Mouse (Mus musculus): ENCODE data around the gene Gnao1. TPM values are rescaled to one million over a fixed set of nuclear protein-coding genes. Genes with fewer than 3 reads are reported as not detected.

The Gnao1 gene
- polyA plus RNA-seq, 2 experiments, result 4.3 to 13.5 TPM

DNA sequence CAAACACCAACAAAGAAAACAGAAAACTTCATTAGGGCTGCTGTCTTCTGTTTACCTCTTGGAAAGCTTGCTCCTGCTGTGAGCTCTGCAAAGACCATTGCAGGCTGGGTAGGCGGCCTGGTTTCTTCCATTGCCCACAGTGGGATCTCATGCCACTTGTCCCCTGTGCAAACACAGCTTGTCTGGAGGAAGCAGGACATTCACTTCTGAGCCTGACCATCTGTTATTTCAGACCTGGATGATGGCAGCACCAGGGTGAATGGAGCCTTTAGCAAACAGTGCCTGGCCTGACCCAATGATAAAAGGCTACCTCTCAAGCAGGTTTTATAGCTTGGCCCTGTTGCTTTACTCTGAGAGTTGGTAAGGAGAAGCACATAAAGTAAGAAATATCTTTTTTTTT lies 35.4 kb downstream of the Gnao1 start:
- ATAC-seq (ENCODE audit: low FRiP score, low read depth), result no peak

DNA sequence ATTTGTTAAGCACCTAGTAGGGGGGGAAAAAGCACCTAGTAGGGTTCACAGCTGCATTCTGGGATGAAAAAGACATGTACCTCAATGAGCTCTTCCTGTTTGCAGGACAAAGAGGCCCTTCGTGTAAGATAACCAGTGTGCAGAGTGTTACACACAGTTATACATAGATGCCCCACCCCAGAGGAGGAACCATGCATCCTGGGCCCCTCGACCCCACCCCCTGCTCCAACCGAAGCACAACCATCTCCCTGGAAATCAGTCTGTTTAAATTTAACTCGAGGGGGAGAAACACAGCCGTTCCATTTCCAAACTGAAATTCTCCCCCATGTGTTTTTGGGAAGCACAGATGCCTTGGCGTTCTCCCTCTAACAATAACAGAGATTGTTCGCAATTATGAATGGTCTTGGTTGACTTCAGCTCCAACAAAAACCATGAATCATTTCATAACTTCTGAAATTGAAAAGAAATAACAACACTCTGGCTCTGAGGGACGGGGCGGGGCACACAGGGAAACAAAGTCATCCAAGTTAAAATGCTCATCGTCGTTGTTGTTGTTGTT lies 42.4 kb downstream of the Gnao1 start:
- no peaks in the 10 kb centered on the region for H3K27me3 ChIP-seq (ENCODE audit: control insufficient read depth, insufficient read depth, low read length)
- ATAC-seq (ENCODE audit: low FRiP score, low read depth) (no peak), DNase-seq (ENCODE audit: low spot score) (no peak)
- no peak overlapping the region for H3K4me3 ChIP-seq (replicated peaks; ENCODE audit: low read length)
- no peak for TF ChIP-seq POLR2A (IDR thresholded peaks at IDR 0.05; ENCODE audit: borderline replicate concordance, extremely low read depth, insufficient read depth, insufficient read length)
- no peaks in the 10 kb centered on the region for H3K4me1 ChIP-seq (ENCODE audit: control insufficient read depth, insufficient read depth, low read length)
- 78% methylated on average over 11 of the region's 11 CpGs for WGBS
- no peak overlapping the region for H3K4me2 ChIP-seq (replicated peaks; ENCODE audit: low read depth, low read length, severe bottlenecking)
- H3K36me3 ChIP-seq (ENCODE audit: control insufficient read depth, insufficient read depth, low read length), result no peaks in the 10 kb centered on the region
- H3K27ac ChIP-seq (replicated peaks; ENCODE audit: low read depth, low read length), result no peak overlapping the region
- H3K9me3 ChIP-seq (ENCODE audit: control insufficient read depth, low read length), result no peaks in the 10 kb centered on the region
- H3K9ac ChIP-seq (ENCODE audit: low read depth, low read length, severe bottlenecking), result no peak overlapping the region

More for the DNA sequence above, 35.4 kb downstream of the Gnao1 start:
- no peak overlapping the region for H3K9ac ChIP-seq (ENCODE audit: low read depth, low read length, severe bottlenecking)
- DNase-seq (ENCODE audit: low spot score), result no peak
- H3K4me3 ChIP-seq (replicated peaks; ENCODE audit: low read length), result no peak overlapping the region
- TF ChIP-seq POLR2A (IDR thresholded peaks at IDR 0.05; ENCODE audit: borderline replicate concordance, extremely low read depth, insufficient read depth, insufficient read length), result no peak
- no peaks in the 10 kb centered on the region for H3K36me3 ChIP-seq (ENCODE audit: control insufficient read depth, insufficient read depth, low read length)
- H3K27ac ChIP-seq (replicated peaks; ENCODE audit: low read depth, low read length), result no peak overlapping the region
- no peak overlapping the region for H3K4me2 ChIP-seq (replicated peaks; ENCODE audit: low read depth, low read length, severe bottlenecking)
- no peaks in the 10 kb centered on the region for H3K27me3 ChIP-seq (ENCODE audit: control insufficient read depth, insufficient read depth, low read length)
- 79% methylated on average over 1 of the region's 1 CpGs for WGBS
- H3K4me1 ChIP-seq (ENCODE audit: control insufficient read depth, insufficient read depth, low read length), result peaks cover 10% of the 10 kb centered on the region
- no peaks in the 10 kb centered on the region for H3K9me3 ChIP-seq (ENCODE audit: control insufficient read depth, low read length)

DNA sequence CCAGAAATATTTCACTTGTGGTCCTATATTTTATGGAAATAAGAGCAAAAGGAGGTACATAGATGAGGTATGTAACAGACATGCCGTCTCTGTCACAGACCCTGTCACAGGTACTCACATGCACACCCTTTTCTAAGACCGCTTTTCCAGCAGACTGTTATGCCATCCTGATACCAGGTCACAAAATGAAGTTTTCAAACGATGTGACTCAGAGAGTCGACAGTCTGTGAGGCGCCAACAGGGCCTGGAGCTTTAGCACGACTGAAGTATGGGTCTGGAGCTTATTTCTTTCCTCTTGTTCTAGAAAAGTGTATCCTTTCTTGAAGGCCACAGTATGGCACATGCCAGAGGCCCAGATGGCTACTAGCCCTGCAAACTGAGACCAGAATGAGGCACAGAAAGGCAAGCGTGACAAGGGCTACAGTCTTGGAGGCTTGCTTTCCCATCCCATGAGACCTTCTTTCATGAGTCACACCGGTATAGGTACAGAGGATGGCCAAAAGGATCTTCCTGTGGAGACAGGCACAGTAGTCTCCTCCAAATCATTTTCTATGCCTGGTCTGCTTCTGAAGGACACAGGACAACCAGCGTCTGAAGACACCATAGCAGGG lies 43.2 kb downstream of the Gnao1 start:
- no peak overlapping the region for H3K4me2 ChIP-seq (replicated peaks; ENCODE audit: low read depth, low read length, severe bottlenecking)
- H3K4me1 ChIP-seq (ENCODE audit: control insufficient read depth, insufficient read depth, low read length), result no peaks in the 10 kb centered on the region
- WGBS, result 84% methylated on average over 9 of the region's 9 CpGs
- H3K36me3 ChIP-seq (ENCODE audit: control insufficient read depth, insufficient read depth, low read length), result no peaks in the 10 kb centered on the region
- no peak for DNase-seq (ENCODE audit: low spot score)
- H3K27ac ChIP-seq (replicated peaks; ENCODE audit: low read depth, low read length), result no peak overlapping the region
- H3K4me3 ChIP-seq (replicated peaks; ENCODE audit: low read length), result no peak overlapping the region
- no peak overlapping the region for H3K9ac ChIP-seq (ENCODE audit: low read depth, low read length, severe bottlenecking)
- H3K27me3 ChIP-seq (ENCODE audit: control insufficient read depth, insufficient read depth, low read length), result no peaks in the 10 kb centered on the region
- no peak for TF ChIP-seq POLR2A (IDR thresholded peaks at IDR 0.05; ENCODE audit: borderline replicate concordance, extremely low read depth, insufficient read depth, insufficient read length)
- ATAC-seq (ENCODE audit: low FRiP score, low read depth), result no peak
- no peaks in the 10 kb centered on the region for H3K9me3 ChIP-seq (ENCODE audit: control insufficient read depth, low read length)

DNA sequence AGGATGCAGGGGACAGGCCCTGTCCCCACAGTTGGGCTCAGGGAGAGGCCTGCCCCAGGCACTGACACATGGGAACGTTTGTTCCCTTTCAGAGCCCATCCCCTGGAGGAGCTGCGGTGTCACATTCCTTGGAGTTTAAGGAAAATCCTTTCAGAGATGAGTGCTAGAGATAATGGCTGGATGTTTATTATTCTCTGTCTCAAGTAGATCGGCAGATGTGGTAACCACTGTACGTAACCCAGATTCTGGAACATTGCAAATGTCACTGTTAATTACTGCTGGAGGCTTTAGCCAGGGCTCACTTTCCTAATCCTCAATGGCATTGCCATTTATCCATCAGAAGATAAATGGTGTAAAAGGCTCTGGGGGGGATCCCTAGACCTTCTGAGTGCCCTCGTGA lies 44.9 kb downstream of the Gnao1 start:
- WGBS, result 34% methylated on average over 5 of the region's 5 CpGs
- Histone ChIP-seq H3K9ac (ENCODE audit: low read depth, low read length, severe bottlenecking) (no peak overlapping the region), H3K36me3 (ENCODE audit: control insufficient read depth, insufficient read depth, low read length) (no peaks in the 10 kb centered on the region), H3K9me3 (ENCODE audit: control insufficient read depth, low read length) (no peaks in the 10 kb centered on the region), H3K27me3 (ENCODE audit: control insufficient read depth, insufficient read depth, low read length) (no peaks in the 10 kb centered on the region), H3K4me3 (replicated peaks; ENCODE audit: low read length) (no peak overlapping the region), H3K4me2 (replicated peaks; ENCODE audit: low read depth, low read length, severe bottlenecking) (no peak overlapping the region), H3K4me1 (ENCODE audit: control insufficient read depth, insufficient read depth, low read length) (no peaks in the 10 kb centered on the region), H3K27ac (replicated peaks; ENCODE audit: low read depth, low read length) (no peak overlapping the region)
- DNase-seq (ENCODE audit: low spot score), result no peak
- TF ChIP-seq POLR2A (IDR thresholded peaks at IDR 0.05; ENCODE audit: borderline replicate concordance, extremely low read depth, insufficient read depth, insufficient read length), result no peak
- no peak for ATAC-seq (ENCODE audit: low FRiP score, low read depth)

DNA sequence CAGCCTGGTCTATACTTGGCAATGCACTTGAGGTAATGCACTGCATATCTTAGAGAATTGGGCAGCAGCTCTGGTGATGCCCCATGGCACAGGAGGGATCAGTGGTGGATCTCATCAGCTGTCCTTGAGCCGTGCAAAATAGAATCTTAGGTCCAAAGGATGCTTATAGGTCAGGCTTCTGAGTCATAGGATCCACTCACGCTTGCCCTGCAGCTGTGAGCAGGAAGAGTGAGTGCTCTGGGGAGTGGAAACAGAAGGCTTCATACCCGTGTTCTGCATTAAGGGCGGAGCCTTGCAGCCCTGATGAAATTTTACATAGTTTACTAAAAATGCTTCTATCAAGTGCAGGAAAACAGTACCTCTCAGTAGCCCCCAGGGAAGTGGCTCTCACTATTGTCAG lies 45.5 kb downstream of the Gnao1 start:
- Histone ChIP-seq H3K27me3 (ENCODE audit: control insufficient read depth, insufficient read depth, low read length) (no peaks in the 10 kb centered on the region), H3K4me2 (replicated peaks; ENCODE audit: low read depth, low read length, severe bottlenecking) (no peak overlapping the region), H3K27ac (replicated peaks; ENCODE audit: low read depth, low read length) (no peak overlapping the region), H3K4me3 (replicated peaks; ENCODE audit: low read length) (no peak overlapping the region), H3K9me3 (ENCODE audit: control insufficient read depth, low read length) (no peaks in the 10 kb centered on the region), H3K9ac (ENCODE audit: low read depth, low read length, severe bottlenecking) (no peak overlapping the region), H3K36me3 (ENCODE audit: control insufficient read depth, insufficient read depth, low read length) (no peaks in the 10 kb centered on the region), H3K4me1 (ENCODE audit: control insufficient read depth, insufficient read depth, low read length) (no peaks in the 10 kb centered on the region)
- no peak for TF ChIP-seq POLR2A (IDR thresholded peaks at IDR 0.05; ENCODE audit: borderline replicate concordance, extremely low read depth, insufficient read depth, insufficient read length)
- no peak for ATAC-seq (ENCODE audit: low FRiP score, low read depth)
- no peak for DNase-seq (ENCODE audit: low spot score)
- WGBS, result 62% methylated on average over 4 of the region's 4 CpGs

All from limb, embryonic 14.5 days (tissue).